In genomic region chrX:21360771-21361667, GRCm38 (mm10) we compare ENCODE assay signal across 8 mouse cellular contexts.
A peak's percentile ranks its signal among the peaks of the same experiment; 100 is the strongest.
DNase-seq lines count a peak whose midpoint lies in the region; ATAC-seq lines count a peak whose summit lies in the region.

No protein-coding gene starts in this region.

- H3K9me3 ChIP-seq in forebrain, embryonic 16.5 days (ENCODE audit: control insufficient read depth, low read length) = peaks cover 6% of the 10 kb centered on the region; the same call in 1 of the 2 replicates
- H3K9me3 ChIP-seq in hindbrain, embryonic 13.5 days = peaks cover 6% of the 10 kb centered on the region; the same call in 1 of the 2 replicates
- no peaks in the 10 kb centered on the region for H3K9me3 ChIP-seq in midbrain, embryonic 12.5 days
- no peaks in the 10 kb centered on the region for H3K9me3 ChIP-seq in stomach, embryonic 15.5 days

- peak overlapping the region; percentile 71 for H3K27ac ChIP-seq in forebrain, embryonic 16.5 days (ENCODE audit: low read length)
- peak overlapping the region; percentile 91 for H3K27ac ChIP-seq in hindbrain, embryonic 13.5 days
- peak overlapping the region; percentile 64 for H3K27ac ChIP-seq in midbrain, embryonic 12.5 days (replicated peaks)
- H3K27ac ChIP-seq in stomach, embryonic 15.5 days = no peak overlapping the region

- H3K4me3 ChIP-seq in forebrain, embryonic 16.5 days (replicated peaks; ENCODE audit: low read length) = peak overlapping the region; percentile 50
- H3K4me3 ChIP-seq in hindbrain, embryonic 13.5 days = peak overlapping the region; percentile 43
- H3K4me3 ChIP-seq in midbrain, embryonic 12.5 days = peak overlapping the region; percentile 43
- H3K4me3 ChIP-seq in stomach, embryonic 15.5 days (replicated peaks) = peak overlapping the region; percentile 40

- peak; percentile 90 for DNase-seq in heart, adult 11 months
- no peak for DNase-seq in heart, postnatal 25 days (ENCODE audit: low spot score)
- DNase-seq in cerebellum, adult 11-12 months = peak; percentile 49
- DNase-seq in left cerebral cortex, postnatal 25 days (ENCODE audit: low spot score in 2 of 2) = peak; percentile 38 to 67

- intact Hi-C loops in heart, postnatal 25 days (cut with DNase I) = no loop called here
- intact Hi-C loops in left cerebral cortex, postnatal 25 days (cut with DNase I) = no loop called here

- H3K4me1 ChIP-seq in forebrain, embryonic 16.5 days (replicated peaks; ENCODE audit: control insufficient read depth, insufficient read depth, low read length) = no peaks in the 10 kb centered on the region
- 0 out of 2 replicates have a peak, but pooled peaks cover 10% of the 10 kb centered on the region for H3K4me1 ChIP-seq in hindbrain, embryonic 13.5 days (replicated peaks)
- H3K4me1 ChIP-seq in midbrain, embryonic 12.5 days = no peaks in the 10 kb centered on the region
- H3K4me1 ChIP-seq in stomach, embryonic 15.5 days = no peaks in the 10 kb centered on the region

- H3K4me2 ChIP-seq in forebrain, embryonic 16.5 days (ENCODE audit: low read length) = peak overlapping the region; percentile 65
- H3K4me2 ChIP-seq in hindbrain, embryonic 13.5 days = peak overlapping the region; percentile 61
- peak overlapping the region; percentile 56 for H3K4me2 ChIP-seq in midbrain, embryonic 12.5 days (replicated peaks)
- peak overlapping the region; percentile 65 for H3K4me2 ChIP-seq in stomach, embryonic 15.5 days

- H3K27me3 ChIP-seq in forebrain, embryonic 16.5 days (replicated peaks; ENCODE audit: control insufficient read depth, insufficient read depth, low read length) = no peaks in the 10 kb centered on the region
- H3K27me3 ChIP-seq in hindbrain, embryonic 13.5 days = no peaks in the 10 kb centered on the region
- H3K27me3 ChIP-seq in midbrain, embryonic 12.5 days = no peaks in the 10 kb centered on the region
- no peaks in the 10 kb centered on the region for H3K27me3 ChIP-seq in stomach, embryonic 15.5 days (replicated peaks)

- H3K9ac ChIP-seq in forebrain, embryonic 16.5 days (replicated peaks; ENCODE audit: low read depth, low read length) = peak overlapping the region; percentile 57
- peak overlapping the region; percentile 69 for H3K9ac ChIP-seq in hindbrain, embryonic 13.5 days
- peak overlapping the region; percentile 59 for H3K9ac ChIP-seq in midbrain, embryonic 12.5 days (replicated peaks)
- no peak overlapping the region for H3K9ac ChIP-seq in stomach, embryonic 15.5 days

- ATAC-seq in forebrain, embryonic 16.5 days = peak; percentile 98
- peak; percentile 95 for ATAC-seq in hindbrain, embryonic 13.5 days (ENCODE audit: low FRiP score)
- peak; percentile 93 for ATAC-seq in midbrain, embryonic 12.5 days (ENCODE audit: low FRiP score, low read depth)
- no peak for ATAC-seq in stomach, embryonic 15.5 days (ENCODE audit: insufficient read depth, low FRiP score, low read depth)

- no peaks in the 10 kb centered on the region for H3K36me3 ChIP-seq in forebrain, embryonic 16.5 days (ENCODE audit: control insufficient read depth, insufficient read depth)
- no peaks in the 10 kb centered on the region for H3K36me3 ChIP-seq in hindbrain, embryonic 13.5 days
- no peaks in the 10 kb centered on the region for H3K36me3 ChIP-seq in midbrain, embryonic 12.5 days
- no peaks in the 10 kb centered on the region for H3K36me3 ChIP-seq in stomach, embryonic 15.5 days

- WGBS in forebrain, embryonic 16.5 days = 16% methylated on average over 43 of the region's 43 CpGs
- WGBS in hindbrain, embryonic 13.5 days = 17% methylated on average over 43 of the region's 43 CpGs
- WGBS in midbrain, embryonic 12.5 days = 28% methylated on average over 43 of the region's 43 CpGs
- WGBS in stomach, embryonic 15.5 days = 17% methylated on average over 43 of the region's 43 CpGs
